Mouse (Mus musculus) cerebellum, adult 9-11 months (tissue): ENCODE data around the gene Fxyd3.

Source experiments
- DNase-seq: peaks from one replicate; pipeline ENCODE4 v3.0.0; 2022

Gene Fxyd3

GRCm38 (mm10) chr7:31097583-31098248 is 21.2 kb upstream of the Fxyd3 start:
- DNase-seq = peak; percentile 86

GRCm38 (mm10) chr7:31096892-31097564 is 20.5 kb upstream of the Fxyd3 start:
- no peak for DNase-seq

- no peak for DNase-seq
These were observed 18.4 kb upstream of the Fxyd3 start for GRCm38 (mm10) chr7:31094774-31095501.

- no peak for DNase-seq
These were observed 13.2 kb upstream of the Fxyd3 start for GRCm38 (mm10) chr7:31089721-31090120.

- DNase-seq = no peak
These were observed 11.7 kb upstream of the Fxyd3 start for GRCm38 (mm10) chr7:31088206-31088605.

- no peak for DNase-seq
These were observed 10.8 kb upstream of the Fxyd3 start for GRCm38 (mm10) chr7:31087262-31087661.

GRCm38 (mm10) chr7:31086175-31086755 is 9.8 kb upstream of the Fxyd3 start:
- no peak for DNase-seq

GRCm38 (mm10) chr7:31085171-31085570 is 8.7 kb upstream of the Fxyd3 start:
- DNase-seq = no peak

GRCm38 (mm10) chr7:31084140-31084539 is 7.6 kb upstream of the Fxyd3 start:
- no peak for DNase-seq

GRCm38 (mm10) chr7:31082831-31083588 is 6.5 kb upstream of the Fxyd3 start:
- peak; percentile 80 for DNase-seq

- no peak for DNase-seq
These were observed 5.6 kb upstream of the Fxyd3 start for GRCm38 (mm10) chr7:31082106-31082505.

- no peak for DNase-seq
These were observed 4.6 kb upstream of the Fxyd3 start for GRCm38 (mm10) chr7:31081106-31081505.

- no peak for DNase-seq
These were observed 4.1 kb upstream of the Fxyd3 start for GRCm38 (mm10) chr7:31080611-31081010.

- DNase-seq = no peak
These were observed 3.2 kb upstream of the Fxyd3 start for GRCm38 (mm10) chr7:31079670-31080069.

- no peak for DNase-seq
These were observed 1.5 kb upstream of the Fxyd3 start for GRCm38 (mm10) chr7:31077885-31078445.

- DNase-seq = peak; percentile 62
These were observed 966 bp upstream of the Fxyd3 start for GRCm38 (mm10) chr7:31077470-31077869.

GRCm38 (mm10) chr7:31074713-31075069 is 1.8 kb downstream of the Fxyd3 start:
- no peak for DNase-seq

- peak; percentile 70 for DNase-seq
These were observed 2.3 kb downstream of the Fxyd3 start for GRCm38 (mm10) chr7:31074061-31074712.

- DNase-seq = peak; percentile 50
These were observed 3.0 kb downstream of the Fxyd3 start for GRCm38 (mm10) chr7:31073546-31073945.

GRCm38 (mm10) chr7:31072326-31072725 is 4.2 kb downstream of the Fxyd3 start:
- DNase-seq = peak; percentile 46

GRCm38 (mm10) chr7:31070324-31070723 is 6.2 kb downstream of the Fxyd3 start:
- DNase-seq = peak; percentile 60

GRCm38 (mm10) chr7:31069491-31069890 is 7.0 kb downstream of the Fxyd3 start:
- peak; percentile 67 for DNase-seq
